Mouse (Mus musculus): ENCODE data around the gene Zswim1.
A peak's percentile ranks its signal among the peaks of the same experiment; 100 is the strongest.

Gene Zswim1

DNA sequence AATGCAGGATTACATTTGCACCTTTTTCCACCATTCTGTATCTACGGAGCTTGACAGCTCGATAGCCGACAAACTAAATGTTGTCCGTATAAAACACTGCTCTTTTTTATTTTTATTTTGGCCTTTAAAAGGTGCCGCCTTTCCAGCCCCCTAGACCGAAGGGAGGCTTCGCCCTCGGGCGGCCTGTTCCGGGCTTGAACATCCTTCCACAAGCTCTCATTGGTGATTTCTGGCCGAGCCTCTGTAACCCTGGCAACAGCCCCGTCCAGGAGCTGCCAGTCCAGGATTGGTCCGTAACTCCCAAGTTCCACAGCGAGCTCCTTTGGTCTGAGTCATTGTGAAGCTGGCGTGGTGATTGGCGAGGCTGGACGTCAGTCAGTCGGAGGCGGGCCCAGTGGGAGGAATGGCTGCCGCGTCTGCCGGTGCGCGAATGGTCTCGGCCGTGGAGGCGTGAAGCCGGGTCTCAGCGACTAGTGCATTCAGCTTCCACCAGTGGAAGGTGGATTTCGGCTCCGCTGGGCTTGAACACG is at the start of gene Zswim1:
TSS of gene Zswim1 (plus strand) at position 51 of the 530 bp plus-strand sequence.
- peak; percentile 100 for DNase-seq (ENCODE audit: low spot score in 2 of 2)

DNA sequence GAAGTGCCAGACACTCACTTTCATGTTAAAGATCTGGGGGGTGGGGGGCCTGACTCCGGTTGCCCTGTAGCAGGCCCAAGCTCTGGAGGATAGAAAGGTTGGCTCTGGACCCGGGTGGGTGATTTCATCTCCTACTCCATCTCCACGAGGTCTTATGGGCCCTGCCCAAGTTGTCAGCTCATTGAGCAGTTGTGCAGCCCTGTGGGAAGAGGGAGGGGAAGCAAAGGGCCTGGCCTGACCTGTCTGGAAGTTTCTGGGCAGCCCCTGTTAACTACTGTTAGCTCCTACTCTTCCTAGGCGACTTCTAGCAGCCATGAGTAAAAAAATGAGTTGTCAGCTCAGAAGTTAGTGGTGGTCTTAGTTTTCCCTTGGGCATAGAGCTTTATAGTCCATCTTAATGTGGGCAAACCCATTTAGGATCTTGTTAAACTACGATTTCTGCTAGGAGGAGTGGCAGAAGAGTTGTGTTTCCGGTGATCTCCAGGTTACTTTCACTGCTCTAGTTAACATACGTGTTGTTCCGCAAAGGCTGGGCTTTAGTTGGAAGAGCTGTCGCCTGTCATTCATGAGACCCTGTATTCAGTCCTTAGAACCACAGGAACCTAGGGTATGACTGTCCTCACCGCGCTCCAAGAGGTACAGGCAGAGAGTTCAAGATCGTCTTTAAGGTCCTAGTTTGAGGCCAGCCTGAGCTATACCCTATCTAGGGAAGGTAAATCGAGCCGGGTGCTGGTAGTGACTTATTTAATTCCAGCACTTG is 49.1 kb upstream of the Zswim1 start:
- DNase-seq (ENCODE audit: low spot score in 2 of 2) = no peak

DNA sequence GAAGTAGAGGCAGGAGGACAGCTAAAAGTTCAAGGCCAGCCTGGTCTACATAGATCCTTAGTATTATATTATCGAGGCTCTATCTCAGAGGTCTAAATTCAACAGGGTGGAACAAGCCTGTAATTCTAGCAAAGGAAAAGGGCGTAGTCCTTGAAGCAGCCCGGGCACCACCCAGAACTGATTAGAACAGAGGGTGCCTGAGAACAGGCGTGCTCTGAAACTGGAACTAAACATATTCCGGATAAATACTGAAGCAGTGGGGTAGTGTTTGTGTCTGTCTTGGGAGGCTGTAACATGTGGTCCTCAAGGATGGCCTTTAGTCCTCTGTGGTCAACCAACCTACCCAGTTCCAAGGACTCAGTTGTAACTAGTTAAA is 48.5 kb upstream of the Zswim1 start:
- no peak for DNase-seq (ENCODE audit: low spot score in 2 of 2)

DNA sequence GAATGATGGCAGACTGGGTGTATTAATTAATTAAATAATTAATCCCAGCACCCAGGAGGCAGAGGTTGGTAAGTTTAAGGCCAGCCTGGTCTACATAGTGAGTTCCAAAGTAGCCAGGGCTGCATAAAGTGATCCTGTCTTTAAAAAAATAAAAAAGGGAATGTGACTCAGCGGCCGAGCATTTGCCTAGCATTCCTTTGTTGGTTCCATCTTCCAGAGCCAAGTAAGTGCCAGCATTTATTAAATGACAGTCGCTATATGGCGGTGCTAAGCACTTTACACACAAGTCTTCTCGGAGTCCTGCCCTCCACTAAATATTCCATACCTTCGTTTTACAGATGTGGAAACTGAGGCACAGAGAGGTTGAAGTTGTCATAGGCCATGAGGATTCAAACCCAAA is 46.4 kb upstream of the Zswim1 start:
- DNase-seq (ENCODE audit: low spot score in 2 of 2) = no peak

DNA sequence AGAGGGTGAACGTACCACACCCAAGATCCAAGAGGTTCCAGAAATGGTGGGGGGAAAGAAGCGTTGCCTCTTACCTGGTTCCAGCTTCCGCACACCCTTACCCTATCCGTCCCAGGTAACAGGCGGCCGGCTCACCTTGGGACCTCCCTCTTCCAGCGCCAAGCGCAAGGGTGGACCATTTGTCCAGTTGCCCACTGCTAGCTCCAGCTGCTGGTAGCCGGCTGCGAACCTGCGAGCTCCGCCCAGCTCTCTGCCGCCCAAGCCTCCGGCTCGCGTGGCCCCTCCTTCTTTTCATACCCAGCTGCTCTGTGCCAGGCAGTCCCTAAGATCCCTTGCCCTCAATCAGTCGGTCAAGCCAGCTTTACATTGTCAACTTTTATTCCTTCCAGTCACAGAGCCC is 45.7 kb upstream of the Zswim1 start:
- DNase-seq (ENCODE audit: low spot score in 2 of 2) = no peak

DNA sequence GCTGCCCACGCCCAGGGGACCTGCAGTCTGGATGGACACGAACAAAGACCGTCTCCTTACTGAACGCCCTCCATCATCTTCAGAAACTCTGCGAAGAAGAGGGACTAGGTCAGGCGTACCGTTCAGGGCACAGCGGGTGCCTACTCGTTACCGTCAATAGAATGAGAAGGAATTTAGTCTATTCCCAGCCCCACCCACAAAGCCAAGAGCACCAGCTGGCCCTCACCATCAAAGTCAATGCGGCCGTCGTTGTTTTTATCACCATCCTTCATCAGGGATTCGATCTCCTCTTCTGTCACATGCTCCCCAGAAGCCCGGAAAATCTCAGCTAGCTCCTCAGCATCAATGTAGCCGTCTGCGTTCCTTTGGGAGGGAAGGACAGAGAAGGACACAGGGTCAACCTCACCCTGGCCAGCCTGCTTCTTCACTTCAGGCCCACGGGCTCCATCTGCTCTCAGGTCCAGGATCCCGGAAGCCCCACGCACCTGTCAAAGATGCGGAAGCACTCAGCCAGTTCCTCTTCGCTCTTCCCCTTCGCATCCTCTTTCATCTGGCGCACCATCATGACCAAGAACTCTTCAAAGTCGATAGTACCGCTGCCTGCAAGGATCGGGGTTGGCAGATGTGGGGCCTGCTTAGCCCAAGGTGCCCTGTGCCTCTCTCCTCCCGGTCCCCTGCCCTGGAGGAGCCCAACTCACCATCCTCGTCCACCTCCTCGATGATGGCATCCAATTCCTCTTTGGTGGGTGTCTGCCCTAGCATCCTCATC is 45.1 kb upstream of the Zswim1 start:
- DNase-seq (ENCODE audit: low spot score in 2 of 2) = no peak

DNA sequence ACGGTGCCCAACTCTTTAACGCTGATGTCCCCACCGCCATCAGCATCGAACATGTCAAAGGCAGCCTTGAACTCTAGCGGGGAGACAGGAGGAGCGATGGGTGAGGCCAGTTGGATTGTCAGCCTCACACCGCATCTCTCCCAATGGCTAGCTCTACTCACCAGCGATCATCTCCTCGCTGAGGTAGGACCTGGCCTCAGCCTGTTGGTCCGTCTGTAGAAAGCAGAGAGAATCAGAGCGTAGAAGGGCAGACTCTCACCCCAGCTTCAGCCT is 44.5 kb upstream of the Zswim1 start:
- no peak for DNase-seq (ENCODE audit: low spot score in 2 of 2)

DNA sequence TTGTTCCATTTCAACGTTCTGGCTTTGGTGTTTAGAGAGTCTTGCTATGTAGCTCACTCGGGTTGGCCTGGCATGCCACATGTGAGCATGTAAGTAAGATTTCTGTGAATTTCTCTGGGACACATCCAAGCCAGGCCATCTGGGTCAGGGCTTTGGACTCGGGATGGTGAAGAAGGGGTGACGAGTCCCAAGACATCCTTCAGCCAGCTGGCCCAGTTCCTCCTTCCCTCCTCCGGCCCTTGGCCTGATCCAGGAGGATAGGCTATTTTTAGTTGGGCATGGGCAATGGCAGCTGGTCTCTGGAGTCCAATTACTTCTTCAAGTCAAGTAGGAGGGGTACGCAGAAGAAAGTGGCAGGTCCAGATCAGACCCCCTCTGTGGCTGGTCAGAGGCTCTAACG is 43.7 kb upstream of the Zswim1 start:
- DNase-seq (ENCODE audit: low spot score in 2 of 2) = no peak

DNA sequence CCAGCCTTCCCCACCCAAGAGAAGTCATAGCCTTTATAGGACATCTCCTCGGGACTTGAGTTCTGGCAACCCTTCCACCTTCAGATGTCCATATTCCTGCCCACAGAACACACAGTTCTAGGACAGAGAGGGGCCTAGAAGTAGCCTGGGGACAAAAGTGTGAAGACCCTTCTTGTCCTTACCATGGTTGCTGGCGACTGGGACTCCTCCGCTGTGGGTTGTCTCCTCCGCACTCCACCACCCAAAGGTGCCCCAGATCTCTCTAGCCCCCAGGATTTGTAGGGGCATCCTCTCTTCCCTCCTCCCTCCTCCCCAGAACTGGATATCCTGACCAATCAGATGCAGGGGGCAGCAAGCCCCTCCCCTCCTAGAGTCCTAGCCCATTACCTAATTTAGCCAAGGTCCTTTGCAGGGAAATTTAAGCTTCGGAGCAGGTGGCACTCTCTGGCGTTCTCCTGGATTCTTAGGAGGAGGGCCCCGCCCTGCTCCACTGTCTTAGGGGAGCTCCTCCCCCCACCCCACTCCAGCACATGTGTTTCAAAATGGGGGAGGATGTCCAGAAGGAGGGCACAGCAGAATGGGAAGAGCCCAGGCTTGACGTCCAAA is 42.9 kb upstream of the Zswim1 start, which contains the start of gene Tnnc2:
TSS of gene Tnnc2 (minus strand) at position 487 of the 606 bp plus-strand sequence.
- no peak for DNase-seq (ENCODE audit: low spot score in 2 of 2)

DNA sequence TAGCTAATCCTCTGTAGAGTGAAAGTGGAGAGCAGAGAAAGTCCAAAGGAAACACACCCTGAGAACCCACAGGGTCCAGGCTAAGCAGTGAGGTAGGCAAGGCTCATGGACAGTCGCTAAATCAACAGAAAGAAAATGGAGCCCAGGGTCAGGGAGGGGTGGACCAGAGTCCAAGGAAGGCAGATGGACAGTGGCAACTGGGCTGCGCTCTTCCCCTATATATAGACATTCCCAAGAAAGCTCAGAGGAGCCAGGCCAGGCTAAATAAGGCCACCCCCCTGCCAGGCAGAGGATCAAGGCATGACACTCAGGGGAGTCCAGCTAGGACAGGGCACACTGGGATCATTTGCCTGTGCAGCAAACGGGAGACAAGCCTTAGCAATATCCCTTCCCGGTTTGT is 40.6 kb upstream of the Zswim1 start:
- no peak for DNase-seq (ENCODE audit: low spot score in 2 of 2)

DNA sequence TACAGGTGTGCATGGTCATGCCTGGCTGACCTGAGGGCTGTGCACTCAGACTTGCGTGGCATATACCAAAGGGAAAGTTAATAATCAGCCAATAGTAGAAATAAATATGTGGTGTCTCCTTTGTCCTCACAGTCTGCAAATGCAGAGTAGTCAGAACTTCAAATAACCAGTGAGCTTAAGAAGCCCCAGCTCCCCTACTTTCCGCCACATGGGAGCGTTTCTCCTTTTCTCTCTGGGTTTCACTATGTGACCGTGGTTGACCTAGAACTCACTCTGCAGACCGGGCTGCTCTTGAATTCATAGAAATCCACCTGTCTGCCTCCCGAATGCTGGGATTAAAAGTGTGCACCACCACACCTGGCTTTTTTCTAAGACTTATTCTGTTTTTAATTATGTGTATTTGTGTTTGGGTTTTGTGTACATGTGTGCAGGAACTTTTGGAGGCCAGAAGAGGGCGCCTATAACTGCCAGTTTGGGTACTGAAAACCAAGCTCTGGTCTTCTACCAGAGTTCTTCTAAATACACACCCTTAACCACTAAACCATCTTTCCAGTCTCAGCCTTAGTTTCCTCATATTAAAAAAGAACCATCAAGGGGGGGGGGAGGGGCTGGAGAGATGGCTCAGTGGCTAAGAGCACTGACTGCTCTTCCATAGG is 38.4 kb upstream of the Zswim1 start:
- DNase-seq (ENCODE audit: low spot score in 2 of 2) = no peak

DNA sequence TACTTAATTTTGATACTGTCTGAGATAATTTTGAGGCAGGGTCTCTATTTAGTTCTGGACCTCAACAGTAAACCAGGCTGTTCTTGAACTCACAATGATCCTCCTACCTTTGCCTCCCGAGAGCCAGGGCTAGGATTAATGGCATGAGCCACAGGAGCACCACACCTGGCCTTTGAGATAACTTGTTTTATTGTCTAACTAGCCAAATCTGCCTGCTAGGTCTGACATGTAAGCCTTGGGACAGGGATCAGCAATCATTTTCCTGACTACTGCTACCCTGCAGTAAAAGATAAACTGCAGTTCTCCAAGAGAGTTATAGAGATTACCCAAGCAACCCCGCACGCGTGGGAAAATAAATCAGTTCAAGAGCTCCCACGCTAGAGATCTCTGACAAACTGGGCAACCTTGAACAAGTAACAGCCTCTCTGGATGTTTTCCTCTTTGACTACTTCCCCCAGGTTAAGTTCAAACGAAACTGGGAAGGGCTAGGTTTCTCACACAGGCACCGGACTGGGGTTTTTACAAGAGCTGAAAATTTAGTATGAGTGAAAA is 37.5 kb upstream of the Zswim1 start:
- no peak for DNase-seq (ENCODE audit: low spot score in 2 of 2)

DNA sequence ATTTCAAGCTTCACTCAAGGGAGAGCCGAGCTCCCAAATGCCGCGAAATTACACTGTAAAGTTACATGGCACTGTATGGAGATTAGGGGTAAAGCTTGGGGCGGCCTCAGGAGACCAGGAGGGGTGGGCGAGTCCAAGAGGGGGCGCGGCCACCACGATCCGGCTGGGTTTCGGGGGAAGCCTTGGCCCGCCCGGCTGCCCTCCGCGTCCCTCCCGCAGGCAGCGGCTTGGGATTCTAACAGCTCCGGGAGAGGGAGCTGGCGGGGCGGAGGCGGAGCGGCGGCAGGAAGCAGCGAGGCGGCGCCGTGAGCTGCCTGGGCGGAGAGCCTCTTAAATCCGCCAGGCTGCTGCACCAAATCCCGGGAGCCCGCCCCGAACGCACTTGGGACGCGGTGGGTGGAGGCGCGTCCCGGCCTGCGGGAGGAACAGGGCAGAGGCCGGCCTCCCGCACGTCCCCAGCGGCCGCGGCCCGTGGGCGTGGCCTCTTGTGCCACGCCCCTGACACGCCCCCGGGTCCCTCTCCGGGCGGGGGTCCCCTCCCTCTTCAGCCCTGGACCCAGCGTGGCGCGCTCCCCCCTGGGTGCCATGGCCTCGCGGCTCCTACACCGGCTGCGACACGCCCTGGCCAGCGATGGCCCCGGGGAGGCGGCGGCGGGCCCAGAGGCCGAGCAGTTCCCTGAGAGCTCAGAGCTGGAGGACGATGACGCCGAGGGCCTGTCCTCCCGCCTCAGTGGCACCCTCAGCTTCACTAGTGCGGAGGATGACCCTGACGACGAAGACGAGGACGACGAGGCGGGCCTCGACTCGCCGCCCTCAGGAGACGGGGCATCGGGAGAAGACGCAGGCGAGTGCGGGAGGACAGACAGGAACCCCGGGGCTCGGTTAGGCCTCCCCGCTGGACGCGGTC is 36.8 kb upstream of the Zswim1 start, which contains the start of gene Snx21:
TSS of gene Snx21 (plus strand) at position 343 of the 907 bp plus-strand sequence.
- peak; percentile 43 to 45 for DNase-seq (ENCODE audit: low spot score in 2 of 2)

DNA sequence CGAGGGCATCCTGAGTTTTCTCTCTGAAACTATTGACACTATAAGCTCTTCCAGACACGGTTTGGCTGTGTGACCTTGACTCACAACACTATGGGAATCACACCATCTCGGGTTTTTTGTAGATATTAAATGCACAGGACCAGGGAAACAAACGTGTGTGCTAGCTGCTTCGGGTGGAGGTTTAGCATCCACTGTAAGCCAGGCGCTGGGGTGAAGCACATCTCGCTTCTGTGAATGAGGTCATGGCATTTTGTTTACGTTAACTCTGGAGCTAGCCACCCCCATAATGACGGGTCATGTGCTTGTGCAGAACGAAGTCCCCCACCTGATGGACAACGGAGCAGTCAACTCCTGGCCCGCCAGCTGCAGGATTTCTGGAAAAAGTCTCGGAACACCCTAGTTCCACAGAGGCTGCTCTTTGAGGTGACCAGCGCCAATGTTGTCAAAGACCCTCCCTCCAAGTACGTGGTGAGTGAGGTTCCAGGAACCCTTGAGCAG is 36.0 kb upstream of the Zswim1 start:
- no peak for DNase-seq (ENCODE audit: low spot score in 2 of 2)

DNA sequence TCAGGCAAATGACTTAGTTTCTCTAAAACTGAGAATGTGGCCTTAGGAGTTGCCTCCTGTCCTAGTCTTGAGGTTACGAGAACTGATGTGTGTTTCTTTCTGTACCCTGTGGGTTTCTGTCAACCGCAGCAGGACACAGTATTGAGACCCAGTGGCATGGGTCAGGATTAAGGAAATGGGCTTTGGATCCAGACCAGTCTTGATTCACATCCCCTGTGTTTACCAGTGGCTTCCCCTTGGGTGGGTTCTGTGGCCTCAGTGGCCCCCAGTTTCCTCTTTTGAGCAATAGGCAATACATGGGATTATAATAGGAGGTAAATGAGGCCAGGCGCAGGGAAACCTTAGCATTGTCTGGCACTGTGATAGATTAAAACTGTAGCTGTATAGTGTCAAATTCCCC is 35.5 kb upstream of the Zswim1 start:
- DNase-seq (ENCODE audit: low spot score in 2 of 2) = no peak

DNA sequence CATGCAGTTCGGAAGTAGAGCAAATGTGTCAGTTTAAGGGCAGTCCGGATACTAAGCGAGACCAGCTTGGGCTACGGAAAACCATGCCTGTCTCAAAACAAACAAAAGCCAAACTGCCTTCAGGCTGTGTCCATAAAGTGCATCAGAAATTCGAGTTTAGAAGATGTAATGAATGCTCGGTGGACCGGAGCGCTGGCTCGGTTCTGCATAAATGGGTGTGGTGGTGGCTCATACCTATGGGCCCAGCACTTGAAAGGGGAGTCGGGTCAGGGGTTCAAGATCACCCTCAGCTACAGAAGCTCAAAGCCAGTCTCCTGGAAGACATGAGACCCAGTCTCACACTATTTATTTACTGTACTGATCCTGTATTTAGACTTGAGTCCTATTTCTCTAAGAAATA is 34.7 kb upstream of the Zswim1 start:
- no peak for DNase-seq (ENCODE audit: low spot score in 2 of 2)

DNA sequence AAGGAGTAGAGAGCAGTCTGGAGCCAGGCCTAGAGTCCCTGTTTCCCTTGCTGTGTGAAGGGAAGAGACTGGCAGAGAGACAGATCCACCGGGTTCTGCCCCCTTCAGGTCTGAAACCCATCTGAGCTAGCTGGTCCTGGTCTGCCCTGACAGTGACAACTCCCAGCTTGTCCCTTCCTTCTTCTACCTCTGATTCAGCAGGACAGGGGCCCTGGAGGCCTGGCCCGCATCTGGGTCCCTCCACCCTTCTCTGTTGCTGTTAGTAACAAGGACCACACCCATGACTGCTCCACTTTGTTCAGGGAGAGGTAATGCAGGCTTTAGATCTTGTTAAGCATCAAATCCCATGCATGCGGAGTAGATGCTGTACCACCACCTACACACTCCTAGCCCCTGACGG is 34.1 kb upstream of the Zswim1 start:
- no peak for DNase-seq (ENCODE audit: low spot score in 2 of 2)

DNA sequence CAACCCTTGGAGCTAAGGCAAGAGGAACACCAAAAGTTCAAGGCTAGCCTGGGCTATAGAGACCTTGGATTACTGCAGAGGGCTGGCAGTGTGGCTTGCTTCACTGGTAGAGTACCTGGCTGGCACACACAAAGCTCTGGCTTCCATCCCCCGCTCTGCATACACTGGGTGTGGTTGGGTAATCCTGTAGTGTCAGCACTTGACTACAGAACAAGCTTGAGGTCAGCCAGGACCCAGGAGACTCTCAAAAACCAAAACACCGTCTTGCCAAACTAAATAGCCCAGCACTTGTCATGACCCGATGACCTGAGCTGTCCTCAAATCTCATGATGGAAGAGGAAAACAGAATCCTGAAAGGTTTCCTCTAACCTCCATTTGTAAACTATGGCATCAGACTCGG is 32.0 kb upstream of the Zswim1 start:
- no peak for DNase-seq (ENCODE audit: low spot score in 2 of 2)

DNA sequence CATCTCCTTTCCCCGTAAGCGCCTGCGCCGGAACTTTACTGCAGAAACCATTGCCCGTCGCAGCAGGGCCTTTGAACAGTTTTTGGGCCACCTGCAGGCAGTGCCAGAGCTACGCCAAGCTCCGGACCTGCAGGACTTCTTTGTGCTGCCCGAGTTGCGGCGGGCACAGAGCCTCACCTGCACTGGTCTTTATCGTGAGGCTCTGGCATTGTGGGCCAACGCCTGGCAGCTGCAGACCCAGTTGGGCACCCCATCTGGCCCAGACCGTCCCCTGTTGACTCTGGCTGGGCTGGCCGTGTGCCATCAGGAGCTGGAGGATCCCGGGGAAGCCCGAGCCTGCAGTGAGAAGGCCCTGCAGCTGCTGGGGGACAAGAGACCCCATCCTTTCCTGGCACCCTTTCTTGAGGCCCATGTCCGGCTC is 30.6 kb upstream of the Zswim1 start:
- no peak for DNase-seq (ENCODE audit: low spot score in 2 of 2)

DNA sequence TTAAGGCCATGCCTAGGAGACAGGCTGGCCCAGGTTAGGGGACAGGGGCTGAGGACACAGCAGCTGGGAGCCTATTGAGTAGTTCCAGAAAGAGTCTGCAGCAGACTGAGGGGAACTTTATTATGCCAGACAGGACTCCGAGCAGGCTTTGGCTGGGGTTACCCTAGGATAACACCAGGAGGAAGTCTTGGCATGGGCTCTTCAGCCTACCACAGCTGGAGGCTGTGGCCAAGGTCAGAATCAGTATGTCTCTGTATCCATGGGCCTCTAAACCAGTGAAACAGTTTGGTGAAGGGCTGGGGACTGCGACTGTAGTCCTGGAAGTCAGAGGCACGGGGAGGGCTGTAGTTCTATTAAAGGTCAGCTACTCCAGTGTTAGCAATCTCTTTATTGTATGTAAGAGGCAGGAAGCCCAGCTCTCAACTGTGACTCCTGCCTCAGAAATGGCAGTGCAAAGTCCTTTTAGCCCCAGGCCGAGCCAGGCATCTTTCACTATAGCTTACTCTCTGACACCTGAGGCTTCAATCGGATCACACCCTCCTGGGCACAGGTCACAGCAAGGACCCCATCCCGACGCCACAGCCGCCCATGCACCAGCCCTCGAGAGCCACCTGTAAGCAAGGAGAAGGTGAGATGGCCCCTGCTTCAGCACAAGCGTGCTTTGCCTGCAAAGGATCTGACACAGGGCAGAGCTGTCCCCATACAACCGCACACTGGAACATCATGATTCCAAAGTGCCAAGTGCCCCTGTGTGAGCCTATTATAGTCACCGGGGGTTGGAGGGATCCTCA is 29.9 kb upstream of the Zswim1 start:
- DNase-seq (ENCODE audit: low spot score in 2 of 2) = no peak
